Mouse (Mus musculus) c-Kit-positive CD71-positive TER-119-negative erythroid progenitor cells, embryonic 14.5 days (primary cell): ENCODE results near the gene Cstf1.

Experiments
- DNase-seq: peaks from one replicate; pipeline ENCODE4 v3.0.0-alpha.2; 2013; ENCODE audit warnings: low read depth

The Cstf1 gene

DNA sequence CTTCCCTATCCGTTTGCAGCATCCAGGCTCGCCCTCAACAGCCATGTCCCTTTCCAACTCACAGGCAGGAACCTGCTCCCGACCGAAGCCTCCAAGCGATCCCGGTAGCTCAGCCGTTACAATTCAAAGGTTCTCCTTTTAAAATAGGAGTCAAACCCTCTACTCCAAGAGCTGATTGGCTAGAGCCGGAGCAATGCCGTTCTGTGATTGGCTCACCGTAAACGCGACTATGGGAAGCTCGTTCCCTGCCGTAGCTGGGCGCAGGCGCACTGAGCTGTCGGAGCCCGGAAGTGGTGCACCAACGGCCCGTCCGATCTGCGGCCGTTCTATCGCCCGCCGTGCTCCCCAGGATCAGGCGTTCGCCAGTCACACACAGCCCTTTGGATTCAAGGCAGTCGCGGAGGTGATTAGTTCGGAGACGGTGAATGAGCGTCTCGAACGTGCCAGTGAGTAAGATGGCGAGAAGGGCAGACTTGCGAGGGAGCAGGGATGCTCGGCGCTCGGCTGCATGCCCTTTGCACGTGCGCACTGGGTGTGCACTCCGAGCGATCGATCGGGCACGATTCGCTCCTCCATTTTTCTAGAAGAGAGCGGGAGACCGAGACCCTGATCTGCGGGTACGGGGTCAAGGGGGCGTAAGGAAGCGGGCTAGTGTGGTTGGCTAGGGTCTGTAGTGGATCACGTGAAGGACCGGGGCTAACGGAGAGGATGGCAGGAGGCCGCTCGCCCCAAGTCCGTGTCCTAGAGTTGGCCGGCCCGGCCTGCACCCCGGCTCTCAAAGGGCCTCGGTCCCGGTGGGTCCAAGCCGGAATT lies at the start of gene Cstf1, which contains the start of gene Aurka:
Gene Cstf1 (plus strand): TSS at position 271 of the 813 bp plus-strand sequence.
Gene Aurka (minus strand): TSS at position 125 of the 813 bp plus-strand sequence.
- DNase-seq: peak; percentile 92

GRCm38 (mm10) chr2:172320878-172321277 lies 49.6 kb upstream of the Cstf1 start:
- DNase-seq: peak; percentile 48

- DNase-seq: no peak
Measured at GRCm38 (mm10) chr2:172328248-172328647, 42.2 kb upstream of the Cstf1 start.

- peak; percentile 44 for DNase-seq
Measured at GRCm38 (mm10) chr2:172329179-172329578, 41.3 kb upstream of the Cstf1 start.

GRCm38 (mm10) chr2:172338206-172338942 lies 32.1 kb upstream of the Cstf1 start:
- DNase-seq: no peak

- DNase-seq: no peak
Measured at GRCm38 (mm10) chr2:172340936-172341335, 29.5 kb upstream of the Cstf1 start.

- DNase-seq: no peak
Measured at GRCm38 (mm10) chr2:172341606-172342005, 28.9 kb upstream of the Cstf1 start.

DNA sequence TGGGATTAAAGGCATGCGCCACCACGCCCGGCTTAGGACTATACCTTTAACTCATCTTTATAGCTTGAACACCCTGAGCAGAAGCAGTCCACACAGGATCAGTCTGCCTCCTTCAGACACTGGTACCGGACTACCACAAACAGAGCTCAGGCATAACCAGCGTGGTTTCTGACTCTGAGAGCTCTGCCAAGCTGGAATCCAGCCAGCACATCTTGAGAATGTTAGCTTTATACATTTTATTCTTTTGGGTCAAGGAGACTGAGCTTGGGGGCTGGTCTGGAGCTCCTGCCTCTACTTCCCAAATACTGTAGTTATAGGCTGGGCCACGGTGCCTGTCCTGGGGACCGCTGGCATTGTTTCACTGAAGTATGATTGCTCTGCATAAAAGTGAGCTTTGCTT lies 26.7 kb upstream of the Cstf1 start:
- no peak for DNase-seq

DNA sequence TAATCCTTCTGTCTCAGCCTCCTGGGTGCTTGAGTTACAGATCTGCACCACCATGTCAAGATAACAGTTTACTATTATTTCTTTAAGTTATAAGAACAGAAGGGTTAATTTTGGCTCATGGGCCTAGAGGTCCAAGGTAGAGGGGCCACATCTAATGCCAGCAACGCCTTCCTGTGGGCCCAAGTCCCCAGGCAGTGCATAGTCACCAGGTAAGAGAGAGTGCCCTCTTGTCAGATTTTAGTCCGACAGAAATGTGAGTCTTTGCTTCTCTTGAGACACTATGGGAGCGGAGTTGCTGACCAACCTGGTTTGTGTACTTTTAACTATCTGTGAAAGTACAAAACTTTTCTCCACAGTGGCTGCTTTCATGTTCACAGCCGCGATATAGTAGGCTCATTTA lies 25.8 kb upstream of the Cstf1 start:
- DNase-seq: no peak

- peak; percentile 99 for DNase-seq
Measured at GRCm38 (mm10) chr2:172345258-172345738, 25.2 kb upstream of the Cstf1 start, which contains the start of gene Fam210b. Fam210b (plus strand) TSS chr2:172345565.

DNA sequence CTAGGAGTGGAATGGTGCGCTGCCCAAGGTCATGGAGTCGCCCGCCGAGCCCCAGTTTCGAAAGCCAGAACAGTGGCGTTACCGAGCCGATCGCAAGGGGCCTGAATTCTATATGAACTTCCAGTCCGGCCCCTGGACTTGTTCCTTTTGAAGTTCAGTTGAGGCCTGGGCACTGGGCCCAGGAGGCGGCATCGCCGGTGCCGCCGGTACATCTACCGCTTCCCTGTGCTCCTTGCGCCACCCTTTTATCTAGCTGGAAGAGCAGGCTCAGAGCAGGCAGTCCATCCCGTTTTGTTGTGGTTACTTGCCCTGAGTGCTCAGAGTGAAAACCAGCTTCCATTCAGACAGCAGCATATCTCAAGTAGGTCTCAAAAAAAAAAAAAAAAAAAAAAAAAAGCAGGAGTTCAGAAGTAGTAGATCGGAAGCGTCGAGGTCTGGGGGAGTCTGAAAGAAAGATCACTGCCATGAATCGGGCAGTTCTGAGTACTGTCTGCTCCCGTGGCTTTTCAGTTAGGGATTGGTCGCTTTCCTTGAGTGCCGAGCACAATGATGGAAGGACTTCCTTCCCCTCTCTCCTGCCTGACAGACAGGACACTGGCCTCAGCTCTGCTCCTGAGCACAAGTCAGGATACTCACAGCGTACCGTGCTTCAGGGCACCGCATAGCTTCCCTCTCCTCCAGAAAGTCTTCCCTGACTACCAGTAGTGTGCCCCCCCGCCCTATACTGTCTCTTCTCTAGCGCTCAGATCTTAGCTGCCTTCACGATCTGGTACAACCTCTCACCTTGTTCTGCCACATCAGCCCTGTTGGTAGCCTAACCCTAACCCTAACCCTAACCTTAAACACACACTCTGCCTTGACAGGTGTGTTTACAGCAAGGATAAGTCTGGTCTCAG lies 24.2 kb upstream of the Cstf1 start:
- peak; percentile 34 for DNase-seq

- DNase-seq: peak; percentile 58
Measured at GRCm38 (mm10) chr2:172346933-172347611, 23.4 kb upstream of the Cstf1 start.

- peak; percentile 77 for DNase-seq
Measured at GRCm38 (mm10) chr2:172348297-172348950, 22.1 kb upstream of the Cstf1 start.

- DNase-seq: no peak
Measured at GRCm38 (mm10) chr2:172349776-172350175, 20.7 kb upstream of the Cstf1 start.

DNA sequence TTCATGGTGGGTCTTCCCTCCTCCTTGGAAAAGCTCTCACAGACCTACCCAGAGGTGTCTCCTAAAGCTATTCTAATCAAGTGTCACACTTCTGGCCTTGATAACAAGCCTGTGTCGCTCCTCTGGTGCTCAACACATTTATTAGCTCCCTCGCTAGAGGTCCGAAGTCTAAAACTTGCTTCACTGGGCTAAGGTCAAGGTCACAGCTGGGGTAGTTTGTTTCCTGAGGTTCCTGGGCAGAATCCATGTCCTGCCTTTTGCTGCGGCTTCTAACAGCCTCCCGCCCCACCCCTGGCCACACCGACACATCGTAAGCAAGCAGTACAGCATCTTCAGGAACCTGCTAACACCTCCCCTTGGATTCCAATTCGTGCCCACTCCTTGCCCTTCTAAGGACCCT lies 19.7 kb upstream of the Cstf1 start:
- no peak for DNase-seq

GRCm38 (mm10) chr2:172353218-172353617 lies 17.3 kb upstream of the Cstf1 start:
- DNase-seq: no peak

DNA sequence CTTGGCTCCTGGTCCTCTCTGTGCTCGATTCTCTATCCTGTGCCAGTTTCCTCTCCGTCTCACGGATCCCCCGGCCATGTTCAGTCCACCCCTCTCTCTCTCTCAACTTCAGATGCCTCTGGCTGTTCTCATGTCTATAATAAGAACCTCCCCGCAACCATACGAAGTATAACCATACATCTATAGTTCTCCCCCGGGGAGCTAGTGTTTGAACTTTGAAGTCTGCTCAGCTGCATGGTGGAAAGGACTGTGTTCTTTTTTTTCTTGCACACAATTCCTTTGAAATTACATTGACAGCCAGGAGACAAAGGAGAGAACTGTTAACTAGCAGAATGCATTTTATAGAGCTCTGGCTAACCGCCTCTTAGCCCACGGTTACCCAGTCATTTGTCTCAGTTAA lies 15.7 kb upstream of the Cstf1 start:
- DNase-seq: no peak

- DNase-seq: no peak
Measured at GRCm38 (mm10) chr2:172355833-172356232, 14.6 kb upstream of the Cstf1 start.

DNA sequence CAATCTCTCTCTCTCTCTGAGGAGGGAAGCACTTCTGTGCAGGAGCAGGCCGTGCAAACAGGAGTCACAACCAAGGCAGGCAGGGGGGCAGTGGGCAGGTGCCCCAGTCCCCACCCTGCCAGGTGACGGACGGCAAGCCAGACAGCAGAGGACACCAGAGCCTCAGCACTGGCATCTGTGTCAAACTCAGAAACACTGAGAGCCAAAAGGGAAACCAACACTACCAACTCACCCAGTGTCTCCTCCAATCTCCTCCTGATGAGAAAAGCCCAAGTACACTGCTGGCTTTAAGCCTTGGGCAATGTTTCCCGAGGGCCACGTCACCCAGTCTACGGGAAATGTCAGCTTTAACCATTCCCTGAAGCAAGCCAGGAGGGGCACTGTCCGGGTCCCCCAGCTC lies 7.3 kb upstream of the Cstf1 start:
- no peak for DNase-seq

DNA sequence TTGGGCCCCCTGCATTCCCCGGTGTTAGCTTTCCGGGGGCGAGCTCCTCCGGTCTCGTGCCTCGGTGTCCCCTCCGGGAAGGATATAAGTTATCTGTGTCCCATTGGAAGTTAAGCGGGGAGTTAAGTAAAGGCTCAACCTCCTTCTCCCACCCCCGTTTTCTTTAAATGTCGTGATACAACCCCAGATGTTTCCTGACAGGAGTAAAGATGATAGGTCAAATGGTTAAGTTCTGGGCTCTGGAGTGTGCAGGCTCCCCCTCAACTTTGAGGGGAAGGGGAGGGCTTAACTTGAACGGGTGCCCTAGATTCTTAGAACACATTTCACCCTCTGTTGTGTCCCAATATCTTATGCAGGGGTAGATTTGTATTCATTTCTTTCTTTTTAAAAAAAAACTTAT lies 777 bp downstream of the Cstf1 start:
- no peak for DNase-seq

DNA sequence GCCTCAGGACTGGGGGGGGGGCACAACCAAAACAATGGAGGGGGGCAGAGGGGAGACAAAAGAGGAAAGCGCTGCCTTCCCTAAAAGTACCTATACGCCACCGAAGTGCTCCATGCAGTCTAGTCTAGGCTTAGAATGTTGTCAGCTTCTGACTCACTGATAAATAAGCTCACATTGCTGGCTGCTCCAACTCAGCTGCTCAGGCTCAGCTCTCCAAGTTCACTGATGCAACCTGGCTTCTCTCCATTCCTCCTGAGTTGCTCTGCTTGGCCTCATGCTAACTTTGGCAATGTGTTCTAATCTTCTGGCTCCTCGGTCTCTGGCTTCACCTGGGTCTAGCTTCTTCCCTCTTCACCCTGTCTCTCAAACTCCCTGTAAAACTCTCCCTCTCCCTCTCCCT lies 6.1 kb downstream of the Cstf1 start:
- DNase-seq: no peak
